Mouse (Mus musculus): ENCODE measurements at regions not wholly inside any gene's neighbourhood (a gene's known extent, or its start where the extent isn't known, plus 50 kb on each side); places are given as distances from the start of the nearest gene placed in this dataset.

GRCm38 (mm10) chr4:58642236-58642635 lies 88.5 kb upstream of the Lpar1 start:
- H3K27me3 ChIP-seq (replicated peaks), result no peaks in the 10 kb centered on the region
- H3K9me3 ChIP-seq (replicated peaks; ENCODE audit: low read length), result no peaks in the 10 kb centered on the region
- DNase-seq (ENCODE audit: extremely low read depth), result no peak
- no peaks in the 10 kb centered on the region for H3K79me2 ChIP-seq (replicated peaks; ENCODE audit: control insufficient read depth, extremely low read depth, insufficient read depth, poor library complexity, severe bottlenecking)
- H3K4me1 ChIP-seq (ENCODE audit: control insufficient read depth in 1 of 2, insufficient read depth in 2 of 2), result no peaks in the 10 kb centered on the region
- H3K27ac ChIP-seq (ENCODE audit: insufficient read depth, low read depth), result no peak overlapping the region
- H3K9ac ChIP-seq (ENCODE audit: insufficient read depth, low read depth), result no peak overlapping the region
- no peak overlapping the region for H3K4me3 ChIP-seq (replicated peaks in 1 of 3; ENCODE audit: low read depth in 2 of 3, low read length in 2 of 3, poor library complexity in 1 of 3)
- TF ChIP-seq BHLHE40 (IDR thresholded peaks at IDR 0.05; ENCODE audit: low read depth, low read length) (no peak), MYC (IDR thresholded peaks at IDR 0.05; ENCODE audit: low read depth, low read length) (no peak), PAX5 (IDR thresholded peaks at IDR 0.05; ENCODE audit: low read length) (no peak), MEF2A (IDR thresholded peaks at IDR 0.05; ENCODE audit: borderline replicate concordance, low read depth, low read length) (no peak), ELF1 (IDR thresholded peaks at IDR 0.05; ENCODE audit: low read depth, low read length) (no peak), ZNF384 (IDR thresholded peaks at IDR 0.05; ENCODE audit: low read depth, low read length) (no peak), ZC3H11A (IDR thresholded peaks at IDR 0.05; ENCODE audit: low read depth, low read length) (no peak), KAT2A (IDR thresholded peaks at IDR 0.05; ENCODE audit: insufficient replicate concordance, low read length) (no peak), ZKSCAN1 (IDR thresholded peaks at IDR 0.05; ENCODE audit: borderline replicate concordance, low read depth, low read length) (no peak), CHD1 (IDR thresholded peaks at IDR 0.05; ENCODE audit: low read depth, low read length) (no peak), ETS1 (conservative IDR thresholded peaks at IDR 0.05; ENCODE audit: low read depth, low read length) (no peak)
- H3K36me3 ChIP-seq (replicated peaks in 1 of 2; ENCODE audit: control insufficient read depth in 1 of 2, insufficient read depth in 1 of 2, low read length in 1 of 2), result no peaks in the 10 kb centered on the region
- no peak overlapping the region for H3K4me2 ChIP-seq (ENCODE audit: insufficient read depth, low read depth, poor library complexity, severe bottlenecking)
- dilution Hi-C loops (cut with MboI; ENCODE audit: extremely low pct_ligation_motif_present, extremely low pct_unique_long_range_greater_than_20kb, low sequenced_read_pairs), result no loop called here
- in situ Hi-C loops (cut with MboI; ENCODE audit: low pct_ligation_motif_present, low pct_unique_long_range_greater_than_20kb, low sequenced_read_pairs), result no loop called here

- dilution Hi-C loops (cut with MboI; ENCODE audit: extremely low pct_ligation_motif_present, extremely low pct_unique_long_range_greater_than_20kb, low sequenced_read_pairs), result no loop called here
- in situ Hi-C loops (cut with MboI; ENCODE audit: low pct_ligation_motif_present, low pct_unique_long_range_greater_than_20kb, low sequenced_read_pairs), result no loop called here
- Histone ChIP-seq H3K79me2 (replicated peaks; ENCODE audit: control insufficient read depth, extremely low read depth, insufficient read depth, poor library complexity, severe bottlenecking) (no peaks in the 10 kb centered on the region), H3K9ac (ENCODE audit: insufficient read depth, low read depth) (no peak overlapping the region), H3K9me3 (replicated peaks; ENCODE audit: low read length) (no peaks in the 10 kb centered on the region), H3K4me3 (replicated peaks in 1 of 3; ENCODE audit: low read depth in 2 of 3, low read length in 2 of 3, poor library complexity in 1 of 3) (no peak overlapping the region), H3K4me2 (ENCODE audit: insufficient read depth, low read depth, poor library complexity, severe bottlenecking) (no peak overlapping the region), H3K27ac (ENCODE audit: insufficient read depth, low read depth) (no peak overlapping the region), H3K36me3 (replicated peaks in 1 of 2; ENCODE audit: control insufficient read depth in 1 of 2, insufficient read depth in 1 of 2, low read length in 1 of 2) (no peaks in the 10 kb centered on the region), H3K4me1 (ENCODE audit: control insufficient read depth in 1 of 2, insufficient read depth in 2 of 2) (no peaks in the 10 kb centered on the region), H3K27me3 (replicated peaks) (no peaks in the 10 kb centered on the region)
- no peak for TF ChIP-seq NELFE (IDR thresholded peaks at IDR 0.05; ENCODE audit: low read depth, low read length)
- TF ChIP-seq EP300 (IDR thresholded peaks at IDR 0.05; ENCODE audit: low read length), result no peak
- no peak for TF ChIP-seq MXI1 (IDR thresholded peaks at IDR 0.05; ENCODE audit: low read depth, low read length)
- TF ChIP-seq TCF12 (IDR thresholded peaks at IDR 0.05; ENCODE audit: low read depth, low read length), result no peak
- TF ChIP-seq MEF2A (IDR thresholded peaks at IDR 0.05; ENCODE audit: borderline replicate concordance, low read depth, low read length), result no peak
- no peak for TF ChIP-seq ZC3H11A (IDR thresholded peaks at IDR 0.05; ENCODE audit: low read depth, low read length)
- no peak for TF ChIP-seq JUND (conservative IDR thresholded peaks at IDR 0.05; ENCODE audit: low read depth, low read length)
- TF ChIP-seq MAFK (IDR thresholded peaks at IDR 0.05; ENCODE audit: insufficient replicate concordance, low read length), result no peak
- no peak for TF ChIP-seq SIN3A (IDR thresholded peaks at IDR 0.05; ENCODE audit: low read length)
- TF ChIP-seq ELF1 (IDR thresholded peaks at IDR 0.05; ENCODE audit: low read depth, low read length), result no peak
- no peak for TF ChIP-seq UBTF (IDR thresholded peaks at IDR 0.05; ENCODE audit: low read depth, low read length)
- TF ChIP-seq RCOR1 (conservative IDR thresholded peaks at IDR 0.05; ENCODE audit: low read depth, low read length), result no peak
- no peak for DNase-seq (ENCODE audit: extremely low read depth)
Observed at GRCm38 (mm10) chr4:58632696-58633095, 79.0 kb upstream of the Lpar1 start.
